Mouse (Mus musculus) limb, embryonic 10.5 days (tissue): ENCODE measurements at regions not wholly inside any gene's neighbourhood (a gene's known extent, or its start where the extent isn't known, plus 50 kb on each side); places are given as distances from the start of the nearest gene placed in this dataset.

Experiments
- DNase-seq: peaks from one replicate; pipeline ENCODE4 v3.0.0-alpha.2; 2017; ENCODE audit warnings: low spot score
- H3K27ac ChIP-seq: fragments of 300-500 bp; sonication (generic); 2 replicates; pipeline ENCODE4 v1.5.1; 2016; ENCODE audit warnings: mild to moderate bottlenecking
- H3K27me3 ChIP-seq: fragments of 300-500 bp; sonication (generic); 2 replicates; pipeline ENCODE4 v1.6.1; 2016; ENCODE audit warnings: low read depth, mild to moderate bottlenecking; ENCODE audit not compliant: poor library complexity, severe bottlenecking
- H3K36me3 ChIP-seq: fragments of 300-500 bp; sonication (generic); 2 replicates; pipeline ENCODE4 v1.6.1; 2016; ENCODE audit warnings: mild to moderate bottlenecking, moderate library complexity
- H3K4me1 ChIP-seq: fragments of 300-500 bp; sonication (generic); 2 replicates; pipeline ENCODE4 v1.6.1; 2016
- H3K4me3 ChIP-seq: fragments of 300-500 bp; sonication (generic); 2 replicates; pipeline ENCODE4 v1.5.1; 2016; ENCODE audit warnings: mild to moderate bottlenecking, moderate library complexity
- H3K9me3 ChIP-seq: fragments of 300-500 bp; sonication (generic); replicated peaks from 2 replicates; pipeline ENCODE4 v1.6.1; 2016; ENCODE audit warnings: mild to moderate bottlenecking
- WGBS: fragments of 180-500 bp; shearing (Covaris S2); methylation state at CpG from one replicate; pipeline ENCODE4 v1.1.7; 2016; 5-methylcytosine and 5-hydroxymethylcytosine counted together

GRCm38 (mm10) chr16:63277556-63277955 is 423.4 kb downstream of the Pros1 start:
- Histone ChIP-seq H3K4me3 (no peak overlapping the region), H3K27ac (no peak overlapping the region), H3K27me3 (no peaks in the 10 kb centered on the region), H3K9me3 (no peaks in the 10 kb centered on the region), H3K36me3 (no peaks in the 10 kb centered on the region), H3K4me1 (peaks cover 13% of the 10 kb centered on the region)
- 82% methylated on average over 1 of the region's 1 CpGs for WGBS
- DNase-seq: no peak

- Histone ChIP-seq H3K9me3 (no peaks in the 10 kb centered on the region), H3K27ac (no peak overlapping the region), H3K27me3 (no peaks in the 10 kb centered on the region), H3K4me3 (no peak overlapping the region), H3K36me3 (no peaks in the 10 kb centered on the region), H3K4me1 (peaks cover 13% of the 10 kb centered on the region)
- WGBS: 35% methylated on average over 2 of the region's 2 CpGs
- no peak for DNase-seq
Measured at GRCm38 (mm10) chr16:63278259-63278697, 424.2 kb downstream of the Pros1 start.

GRCm38 (mm10) chr16:63287655-63288054 is 433.5 kb downstream of the Pros1 start:
- H3K9me3 ChIP-seq: no peaks in the 10 kb centered on the region
- H3K4me3 ChIP-seq: no peak overlapping the region
- H3K27ac ChIP-seq: no peak overlapping the region
- peaks cover 24% of the 10 kb centered on the region for H3K4me1 ChIP-seq
- WGBS: 44% methylated on average over 7 of the region's 7 CpGs
- H3K27me3 ChIP-seq: no peaks in the 10 kb centered on the region
- no peaks in the 10 kb centered on the region for H3K36me3 ChIP-seq
- DNase-seq: peak; percentile 62

- Histone ChIP-seq H3K27ac (no peak overlapping the region), H3K9me3 (no peaks in the 10 kb centered on the region)
- 97% methylated on average over 1 of the region's 1 CpGs for WGBS
Measured at GRCm38 (mm10) chr16:63311676-63312075, 457.6 kb downstream of the Pros1 start.

GRCm38 (mm10) chr16:63313544-63313943 is 459.4 kb downstream of the Pros1 start:
- H3K4me3 ChIP-seq: no peak overlapping the region
- H3K36me3 ChIP-seq: no peaks in the 10 kb centered on the region
- H3K27me3 ChIP-seq: no peaks in the 10 kb centered on the region
- no peak overlapping the region for H3K27ac ChIP-seq
- no peaks in the 10 kb centered on the region for H3K9me3 ChIP-seq
- 90% methylated on average over 1 of the region's 1 CpGs for WGBS
- DNase-seq: no peak
- H3K4me1 ChIP-seq: no peaks in the 10 kb centered on the region

More at GRCm38 (mm10) chr16:63311676-63312075, 457.6 kb downstream of the Pros1 start:
- DNase-seq: no peak
- Histone ChIP-seq H3K36me3 (no peaks in the 10 kb centered on the region), H3K4me1 (no peaks in the 10 kb centered on the region), H3K4me3 (no peak overlapping the region), H3K27me3 (no peaks in the 10 kb centered on the region)

- Histone ChIP-seq H3K27ac (no peak overlapping the region), H3K36me3 (no peaks in the 10 kb centered on the region), H3K9me3 (no peaks in the 10 kb centered on the region), H3K4me1 (no peaks in the 10 kb centered on the region), H3K27me3 (no peaks in the 10 kb centered on the region), H3K4me3 (no peak overlapping the region)
- no peak for DNase-seq
- 78% methylated on average over 5 of the region's 5 CpGs for WGBS
Measured at GRCm38 (mm10) chr16:63319602-63320001, 465.5 kb downstream of the Pros1 start.

GRCm38 (mm10) chr16:63351511-63352125 is 497.5 kb downstream of the Pros1 start:
- WGBS: 82% methylated on average over 6 of the region's 6 CpGs
- H3K27me3 ChIP-seq: no peaks in the 10 kb centered on the region
- H3K4me3 ChIP-seq: no peak overlapping the region
- H3K27ac ChIP-seq: no peak overlapping the region
- no peak for DNase-seq
- no peaks in the 10 kb centered on the region for H3K36me3 ChIP-seq
- H3K4me1 ChIP-seq: peaks cover 7% of the 10 kb centered on the region; the same call in 1 of the 2 replicates
- H3K9me3 ChIP-seq: no peaks in the 10 kb centered on the region

- no peaks in the 10 kb centered on the region for H3K4me1 ChIP-seq
- DNase-seq: no peak
- WGBS: 95% methylated on average over 5 of the region's 5 CpGs
Measured at GRCm38 (mm10) chr16:63369868-63370267, 494.1 kb downstream of the Epha3 start.

GRCm38 (mm10) chr16:63371275-63371674 is 492.7 kb downstream of the Epha3 start:
- Histone ChIP-seq H3K9me3 (no peaks in the 10 kb centered on the region), H3K4me3 (no peak overlapping the region), H3K36me3 (no peaks in the 10 kb centered on the region), H3K27me3 (no peaks in the 10 kb centered on the region), H3K4me1 (no peaks in the 10 kb centered on the region), H3K27ac (no peak overlapping the region)
- DNase-seq: no peak
- WGBS: 79% methylated on average over 5 of the region's 5 CpGs

More at GRCm38 (mm10) chr16:63369868-63370267, 494.1 kb downstream of the Epha3 start:
- Histone ChIP-seq H3K36me3 (no peaks in the 10 kb centered on the region), H3K9me3 (no peaks in the 10 kb centered on the region), H3K27me3 (no peaks in the 10 kb centered on the region), H3K27ac (no peak overlapping the region), H3K4me3 (no peak overlapping the region)

- no peaks in the 10 kb centered on the region for H3K27me3 ChIP-seq
- H3K4me1 ChIP-seq: no peaks in the 10 kb centered on the region
Measured at GRCm38 (mm10) chr16:63404976-63405375, 459.0 kb downstream of the Epha3 start.

GRCm38 (mm10) chr16:63412656-63413055 is 451.3 kb downstream of the Epha3 start:
- 94% methylated on average over 1 of the region's 1 CpGs for WGBS
- no peak overlapping the region for H3K4me3 ChIP-seq
- no peak for DNase-seq
- no peaks in the 10 kb centered on the region for H3K36me3 ChIP-seq
- no peaks in the 10 kb centered on the region for H3K9me3 ChIP-seq
- no peak overlapping the region for H3K27ac ChIP-seq
- no peaks in the 10 kb centered on the region for H3K4me1 ChIP-seq
- no peaks in the 10 kb centered on the region for H3K27me3 ChIP-seq

More at GRCm38 (mm10) chr16:63404976-63405375, 459.0 kb downstream of the Epha3 start:
- no peaks in the 10 kb centered on the region for H3K36me3 ChIP-seq
- H3K4me3 ChIP-seq: no peak overlapping the region
- H3K27ac ChIP-seq: no peak overlapping the region
- no peak for DNase-seq
- H3K9me3 ChIP-seq: no peaks in the 10 kb centered on the region
- WGBS: 86% methylated on average over 1 of the region's 1 CpGs

- Histone ChIP-seq H3K27ac (no peak overlapping the region), H3K4me3 (no peak overlapping the region), H3K36me3 (no peaks in the 10 kb centered on the region), H3K9me3 (no peaks in the 10 kb centered on the region), H3K27me3 (peaks cover 18% of the 10 kb centered on the region; the same call in 1 of the 2 replicates), H3K4me1 (peaks cover 9% of the 10 kb centered on the region; the same call in 1 of the 2 replicates)
- WGBS: 9% methylated on average over 4 of the region's 4 CpGs
- DNase-seq: peak; percentile 68
Measured at GRCm38 (mm10) chr16:63452301-63452700, 411.7 kb downstream of the Epha3 start.

- Histone ChIP-seq H3K27me3 (peaks cover 16% of the 10 kb centered on the region; the same call in 1 of the 2 replicates), H3K36me3 (no peaks in the 10 kb centered on the region), H3K9me3 (no peaks in the 10 kb centered on the region), H3K4me3 (no peak overlapping the region), H3K4me1 (peaks cover 8% of the 10 kb centered on the region), H3K27ac (no peak overlapping the region)
- DNase-seq: no peak
- 56% methylated on average over 4 of the region's 4 CpGs for WGBS
Measured at GRCm38 (mm10) chr16:63466615-63467014, 397.4 kb downstream of the Epha3 start.

GRCm38 (mm10) chr16:63468851-63469250 is 395.1 kb downstream of the Epha3 start:
- Histone ChIP-seq H3K27me3 (peaks cover 11% of the 10 kb centered on the region; the same call in 1 of the 2 replicates), H3K36me3 (no peaks in the 10 kb centered on the region), H3K4me1 (peaks cover 8% of the 10 kb centered on the region), H3K27ac (no peak overlapping the region), H3K9me3 (no peaks in the 10 kb centered on the region), H3K4me3 (no peak overlapping the region)
- WGBS: 96% methylated on average over 1 of the region's 1 CpGs
- no peak for DNase-seq
